Mouse (Mus musculus) ES-CJ7 (cell line): ENCODE results near the gene Tbxas1.

Source experiments
- DNase-seq: peaks from one replicate; pipeline ENCODE4 v3.0.0; 2011; ENCODE audit warnings: low read depth, low spot score

The Tbxas1 gene

DNA sequence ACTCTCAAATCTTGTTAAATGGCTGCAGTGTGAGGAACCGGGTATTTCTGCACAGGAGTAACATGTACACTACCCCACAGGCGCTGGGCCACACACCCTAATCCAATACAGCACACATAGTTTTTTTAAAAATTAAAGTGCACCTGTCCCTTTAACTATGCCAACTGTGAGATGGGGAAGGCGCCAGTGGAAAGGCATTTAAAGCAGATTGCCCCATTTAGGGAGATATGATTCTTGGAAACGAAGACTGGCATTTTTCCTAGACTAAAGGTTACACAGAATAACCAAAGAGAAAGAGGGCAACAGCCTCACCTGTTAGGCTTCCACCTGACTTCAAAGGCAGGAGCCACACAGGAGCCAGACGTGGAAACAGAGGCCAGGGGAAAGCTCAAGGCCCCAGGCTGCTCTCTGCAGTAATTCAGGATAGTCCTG is 21.6 kb upstream of the Tbxas1 start:
- no peak for DNase-seq

DNA sequence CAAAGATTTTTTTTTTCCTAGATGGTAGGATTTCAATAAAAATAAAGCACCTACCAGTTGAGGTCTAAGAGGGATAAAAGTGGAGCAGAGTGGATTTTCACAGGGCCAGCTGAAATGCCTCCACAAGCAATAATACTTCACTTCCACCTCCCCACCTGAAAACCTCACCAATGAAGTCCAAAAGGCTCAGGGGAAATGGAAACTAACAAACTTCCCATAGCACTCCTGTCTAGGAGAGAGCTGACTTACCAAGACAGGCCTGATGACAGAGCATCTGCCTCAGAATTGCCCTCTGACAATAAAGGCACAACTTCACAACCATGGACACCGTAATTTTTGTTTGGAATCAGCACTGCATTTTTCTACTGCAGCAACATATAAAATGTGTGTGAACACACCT is 15.4 kb upstream of the Tbxas1 start:
- DNase-seq = no peak

DNA sequence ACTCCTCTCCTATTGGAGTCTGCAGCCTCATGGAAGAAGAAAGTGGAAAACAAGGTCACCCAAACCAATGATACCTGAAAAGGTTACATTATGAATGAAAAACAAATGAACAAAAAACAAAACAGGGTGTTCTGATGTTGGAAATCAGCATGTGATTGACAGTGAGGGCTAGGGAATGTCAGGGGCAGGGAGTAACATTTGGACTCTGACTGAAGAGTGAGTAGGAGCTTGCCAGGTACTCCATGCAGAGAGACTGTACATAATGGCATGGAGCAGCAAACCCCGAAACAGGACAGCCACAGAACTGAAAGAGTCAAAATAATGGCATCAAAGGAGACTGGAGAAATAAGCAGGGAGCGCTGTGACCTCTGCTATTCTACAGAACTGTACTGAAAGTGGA is 14.9 kb upstream of the Tbxas1 start:
- no peak for DNase-seq

DNA sequence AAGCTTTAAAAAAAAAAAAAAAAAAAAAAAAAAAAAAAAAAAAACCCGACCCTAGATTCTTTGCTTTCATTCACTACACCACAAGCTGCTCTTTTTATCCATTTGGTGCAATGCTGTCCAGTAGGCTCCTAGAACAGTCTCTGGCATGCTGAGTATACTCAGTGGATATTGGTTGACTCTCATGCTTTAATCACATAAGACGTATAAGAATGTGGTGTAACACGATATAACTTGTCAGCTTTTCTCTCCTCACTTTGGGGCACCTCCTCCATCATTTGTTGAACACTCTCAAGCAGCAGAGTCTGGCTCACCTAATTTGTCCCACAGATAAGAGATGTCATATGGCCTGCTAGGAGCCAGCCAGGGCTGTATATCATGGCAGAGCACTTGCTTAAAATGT is 11.6 kb upstream of the Tbxas1 start:
- DNase-seq = no peak

DNA sequence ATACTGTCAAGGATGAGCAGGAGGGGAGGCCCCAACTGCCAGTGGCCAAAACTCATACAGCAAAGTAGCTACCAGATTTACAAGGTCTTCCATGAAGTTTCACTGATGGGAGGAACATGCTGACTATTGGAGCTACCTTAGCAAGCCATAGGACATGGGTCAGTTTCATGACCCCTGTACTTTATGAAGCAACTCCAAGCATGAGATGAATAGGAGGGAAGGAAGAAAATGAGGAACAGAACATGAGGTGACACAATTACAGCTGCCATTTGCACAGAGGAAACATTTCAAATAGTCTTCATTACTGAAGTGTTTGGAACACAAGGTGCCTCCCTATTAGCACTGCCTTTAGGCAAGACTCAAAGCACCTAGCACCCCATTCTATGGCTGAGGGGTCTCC is 9.4 kb upstream of the Tbxas1 start:
- no peak for DNase-seq

- DNase-seq = no peak
Measured at GRCm38 (mm10) chr6:38866357-38866756, 8.8 kb upstream of the Tbxas1 start.

GRCm38 (mm10) chr6:38866761-38867160 is 8.4 kb upstream of the Tbxas1 start:
- DNase-seq = no peak

DNA sequence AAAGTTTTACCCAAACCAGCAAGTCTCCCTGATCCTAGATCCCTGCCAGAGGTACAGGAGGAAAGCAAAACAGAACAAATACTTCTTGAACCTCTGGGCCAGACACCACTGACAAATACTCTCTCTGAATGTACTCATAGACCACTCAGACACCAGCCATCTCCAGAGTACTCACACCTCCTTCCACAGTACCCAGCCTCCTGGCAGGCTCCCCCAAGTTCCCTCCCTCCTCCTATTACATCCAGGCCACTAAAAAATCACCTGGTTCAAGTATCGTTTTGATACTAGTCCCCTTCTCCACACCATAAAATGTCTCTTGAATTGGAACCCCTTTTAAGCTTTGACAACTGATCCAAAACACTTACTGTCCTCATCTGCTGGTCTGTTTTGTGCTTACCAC is 7.9 kb upstream of the Tbxas1 start:
- DNase-seq = no peak

DNA sequence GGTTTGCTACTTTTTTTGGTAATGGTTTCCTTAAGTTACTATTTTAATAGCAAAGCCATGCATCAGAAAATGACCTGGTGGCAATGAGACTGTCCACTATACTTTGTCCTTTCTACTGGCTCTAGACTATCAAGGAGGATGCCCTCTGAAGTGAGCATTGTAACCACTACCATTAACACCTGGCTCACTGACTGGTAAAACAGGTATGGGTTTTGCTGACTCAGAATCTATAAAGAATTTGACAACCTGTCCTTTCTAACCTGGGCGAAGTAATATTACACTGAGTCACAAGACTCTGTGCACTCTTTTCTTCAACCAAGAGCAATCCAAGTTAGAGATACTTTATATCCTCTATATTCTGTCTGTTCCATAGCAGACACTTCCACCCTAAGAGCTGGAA is 6.2 kb upstream of the Tbxas1 start:
- no peak for DNase-seq

DNA sequence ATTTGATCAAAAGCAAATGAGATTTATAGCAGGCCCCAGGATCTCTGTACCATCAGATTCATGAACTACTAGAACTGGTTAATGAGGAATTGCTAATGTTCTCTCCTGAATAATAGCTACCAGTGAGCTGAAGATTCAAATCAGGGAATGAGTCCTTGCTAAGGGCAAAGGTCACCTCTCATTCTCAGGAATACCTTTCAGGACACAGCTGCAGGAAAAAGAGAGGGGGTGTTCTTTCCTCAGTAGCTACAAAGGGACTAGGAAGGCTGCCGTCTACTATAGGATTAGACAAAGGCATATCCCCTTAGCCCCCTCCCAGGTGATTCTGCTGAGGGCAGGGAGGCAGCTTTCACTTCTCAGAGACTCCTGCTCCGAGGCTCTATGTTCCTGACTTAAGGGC is 5.1 kb upstream of the Tbxas1 start:
- no peak for DNase-seq

- no peak for DNase-seq
Measured at GRCm38 (mm10) chr6:38871051-38871450, 4.2 kb upstream of the Tbxas1 start.

- no peak for DNase-seq
Measured at GRCm38 (mm10) chr6:38873316-38873715, 1.9 kb upstream of the Tbxas1 start.

- DNase-seq = peak; percentile 49
Measured at GRCm38 (mm10) chr6:38874035-38874434, 1.2 kb upstream of the Tbxas1 start.

- DNase-seq = peak; percentile 14
Measured at GRCm38 (mm10) chr6:38874565-38875257, 493 bp upstream of the Tbxas1 start.

DNA sequence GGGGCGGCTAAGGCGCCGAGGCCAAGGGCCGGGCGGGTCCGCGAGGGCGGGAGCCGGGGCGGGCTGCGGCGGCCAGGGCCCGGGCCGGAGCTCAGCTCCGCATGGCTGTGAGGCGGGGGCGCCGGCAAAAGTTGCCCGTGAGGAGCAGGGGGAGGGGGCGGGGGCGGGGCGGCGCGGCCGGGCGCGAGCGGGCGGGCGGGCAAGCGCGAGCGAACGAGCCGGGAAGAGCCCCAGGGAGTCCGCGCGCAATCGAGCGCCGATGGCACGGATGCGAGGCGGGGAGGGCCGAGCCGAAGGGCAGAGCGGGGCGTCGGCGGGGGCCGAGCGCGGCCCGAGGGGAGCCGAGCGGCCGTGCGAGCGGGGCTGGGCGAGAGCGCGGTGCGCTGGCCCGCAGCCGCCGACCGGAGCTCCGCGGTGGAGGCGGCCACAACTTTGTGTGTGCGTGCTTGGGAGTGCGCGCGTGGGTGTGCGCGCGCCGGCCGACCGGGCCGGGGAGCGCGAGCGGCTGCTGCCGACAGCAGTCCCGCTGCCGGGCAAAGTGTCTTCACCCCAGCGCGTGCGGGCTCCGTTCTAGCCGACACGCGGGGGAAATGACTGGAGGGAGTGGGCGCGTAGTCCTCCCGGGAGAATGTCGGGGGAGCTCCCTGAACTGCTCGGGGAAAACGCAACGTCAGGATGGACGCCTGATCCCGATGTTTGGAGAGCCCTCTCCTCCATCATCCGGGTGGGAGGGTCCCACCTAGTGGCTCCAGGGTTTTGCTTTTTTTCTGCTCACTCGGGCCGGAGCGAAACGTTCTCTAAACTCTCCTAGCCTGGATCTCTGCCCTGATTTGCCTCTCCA is 1.1 kb downstream of the Tbxas1 start, which contains the start of gene Hipk2:
Hipk2 (minus strand) TSS at position 95 of the 841 bp plus-strand sequence.
- peak; percentile 73 for DNase-seq

- no peak for DNase-seq
Measured at GRCm38 (mm10) chr6:38877674-38878073, 2.5 kb downstream of the Tbxas1 start.

- no peak for DNase-seq
Measured at GRCm38 (mm10) chr6:38881468-38881867, 6.3 kb downstream of the Tbxas1 start.

DNA sequence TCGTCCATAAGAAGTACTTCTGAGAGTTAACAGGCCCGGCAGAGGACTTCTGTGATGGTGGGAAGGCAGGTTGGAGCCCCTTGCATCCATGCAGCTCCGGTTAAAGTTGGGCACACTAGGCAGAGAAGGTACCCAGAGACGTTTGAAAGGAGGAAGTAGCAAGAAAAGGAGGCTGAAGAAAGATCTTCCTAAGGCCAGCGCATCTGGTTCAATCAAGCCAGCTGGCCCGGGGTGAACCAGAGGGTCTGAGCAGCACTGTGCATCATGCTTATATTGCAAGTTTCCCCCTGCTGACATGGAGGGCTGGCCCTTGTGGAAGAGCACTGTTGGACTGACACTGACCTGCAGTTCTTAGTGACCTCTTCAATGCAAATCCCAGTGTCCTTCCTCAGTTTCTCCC is 6.8 kb downstream of the Tbxas1 start:
- no peak for DNase-seq

DNA sequence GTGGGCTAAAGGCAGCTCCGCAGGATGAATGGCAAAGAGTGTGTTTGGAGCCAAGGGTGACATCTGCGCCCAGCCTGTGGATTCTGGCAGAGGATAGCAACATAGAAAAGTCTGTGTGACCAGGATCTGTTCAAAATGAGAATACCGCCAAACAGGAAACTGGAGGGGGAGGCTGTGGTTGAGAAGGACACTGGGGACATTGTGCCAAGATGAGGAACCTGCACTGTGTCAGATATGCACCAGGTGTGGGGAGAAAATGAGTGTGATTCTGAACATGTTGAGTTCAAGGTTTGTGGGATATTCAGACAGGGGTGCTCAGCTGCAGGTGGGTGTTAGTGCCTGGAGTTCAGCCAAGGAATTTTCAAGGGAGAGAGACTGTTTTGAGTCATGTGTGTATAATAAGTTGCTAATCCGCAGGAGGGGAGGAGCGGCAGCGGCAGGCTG is 7.5 kb downstream of the Tbxas1 start:
- no peak for DNase-seq

DNA sequence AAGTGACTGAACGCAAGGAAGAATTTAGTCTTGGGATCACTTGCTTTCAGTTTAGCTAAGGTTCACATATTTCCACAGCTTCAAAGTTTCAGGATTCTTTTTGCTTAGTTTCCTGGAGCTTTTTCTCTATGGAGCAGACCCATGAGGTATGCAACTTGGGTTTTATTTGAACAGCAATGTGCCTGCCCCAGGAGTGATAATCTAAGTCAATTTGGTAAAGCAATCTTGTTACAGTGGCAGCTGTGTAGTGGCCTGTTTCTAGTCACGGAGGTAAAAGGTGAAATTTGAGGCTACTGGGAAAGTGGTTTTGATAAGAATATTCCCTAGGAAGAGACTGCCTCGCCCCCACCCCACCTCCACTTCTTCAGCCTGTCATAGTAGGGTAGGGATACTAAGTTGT is 9.3 kb downstream of the Tbxas1 start:
- no peak for DNase-seq

- DNase-seq = no peak
Measured at GRCm38 (mm10) chr6:38885132-38885531, 9.9 kb downstream of the Tbxas1 start.

DNA sequence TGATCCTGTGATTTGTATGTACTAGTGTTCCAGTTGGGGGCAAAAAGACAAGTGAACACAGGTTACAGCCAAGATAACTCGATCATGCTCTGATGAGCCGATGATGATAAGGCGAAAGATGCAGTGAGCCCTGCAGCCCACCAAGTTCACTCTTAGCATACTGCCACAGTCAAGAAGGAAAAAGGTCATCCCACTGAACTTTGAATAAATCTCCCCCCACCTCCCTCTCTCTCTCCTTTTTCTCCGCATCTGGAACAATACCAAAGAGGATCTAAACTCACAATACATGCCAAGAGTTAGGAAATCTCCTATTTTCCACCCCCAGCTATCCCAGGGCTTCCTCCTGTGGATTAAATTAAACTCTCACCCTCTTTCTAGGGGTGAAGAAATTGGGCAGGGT is 12.2 kb downstream of the Tbxas1 start:
- DNase-seq = no peak

GRCm38 (mm10) chr6:38889156-38889555 is 14.0 kb downstream of the Tbxas1 start:
- DNase-seq = peak; percentile 28
